Comparison of ENCODE assay signal across 23 mouse cellular contexts in genomic region chr19:58254172-58254571, GRCm38 (mm10).
DNase-seq lines count a peak whose midpoint lies in the region; ATAC-seq and TF ChIP-seq lines count a peak whose summit lies in the region.
"Had no signal": no experiment of that assay in that cellular context is flagged by ENCODE, and none has a peak within 500 bp of the region (broad histone marks: within the 10 kb centered on the region; RNA-seq: fewer than 3 reads in every experiment).

No protein-coding gene starts in this region.

- in situ Hi-C loops in Patski (cut with MboI; ENCODE audit: low pct_unique_long_range_greater_than_20kb): no loop called here

- H3K27ac ChIP-seq in intestine, postnatal 0 days (ENCODE audit: low read depth, low read length): no peak overlapping the region

- peak; percentile 65 for ATAC-seq in Patski
- no peak for ATAC-seq in erythroid progenitor cell, adult 5-6 weeks (replicated peaks; ENCODE audit: low FRiP score, poor library complexity, severe bottlenecking)
- ATAC-seq in megakaryocyte-erythroid progenitor cell, adult 5-6 weeks (replicated peaks; ENCODE audit: low FRiP score, low TSS enrichment, poor library complexity, severe bottlenecking): no peak
- no peak for ATAC-seq in intestine, postnatal 0 days
- ATAC-seq: activated CD4-positive, CD25-positive, alpha-beta regulatory T cell, adult 4 months; CD4-positive, CD25-positive, alpha-beta regulatory T cell, adult 4 months had no signal

- no peak overlapping the region for H3K9ac ChIP-seq in intestine, postnatal 0 days (ENCODE audit: low read depth, low read length)

- DNase-seq in 3T3-L1 (ENCODE audit: low read depth, low spot score): peak; percentile 63
- peak; percentile 41 for DNase-seq in Muller cell, postnatal 12 days (ENCODE audit: inconsistent ontology term)
- DNase-seq in Patski (ENCODE audit: low read depth, low spot score): peak; percentile 7
- DNase-seq: adrenal gland, adult 2 months; adrenal gland, adult 8-10 months; adrenal gland, postnatal 10 days; adrenal gland, postnatal 14 days; adrenal gland, postnatal 25 days; adrenal gland, postnatal 36 days; B cell, adult 2 months; cerebellum, adult 11 months; cerebellum, adult 11-12 months; cerebellum, adult 18-20 months; cerebellum, adult 2 months; cerebellum, adult 8-10 months; cerebellum, adult 9-10 months had no signal

- TF ChIP-seq CTCF in Patski (IDR thresholded peaks at IDR 0.05): no peak
- no peak for TF ChIP-seq CTCF in intestine, postnatal 0 days (IDR thresholded peaks at IDR 0.05; ENCODE audit: low read depth)

- 70% methylated on average over 3 of the region's 3 CpGs for WGBS in intestine, postnatal 0 days

- no peaks in the 10 kb centered on the region for H3K9me3 ChIP-seq in intestine, postnatal 0 days (ENCODE audit: control insufficient read depth)

- CTCF ChIA-PET in Patski (lab: Charles Lee): interaction anchor here (0.9 to 1.3 kb wide), 2 partner anchors 9 to 103 kb away, joined by 4 read pairs; no protein-coding TSS in a partner anchor

- POLR2A ChIA-PET in Patski (lab: Charles Lee): interaction anchor here (0.6 kb wide), 1 partner anchor 194 kb away, joined by 3 read pairs; no protein-coding TSS in a partner anchor

- H3K4me1 ChIP-seq in intestine, postnatal 0 days (replicated peaks; ENCODE audit: control insufficient read depth, insufficient read depth, low read length): no peaks in the 10 kb centered on the region

- H3K36me3 ChIP-seq in intestine, postnatal 0 days (ENCODE audit: control insufficient read depth, insufficient read depth): no peaks in the 10 kb centered on the region
- H3K36me3 ChIP-seq: G1E had no signal

- no peak overlapping the region for H3K4me2 ChIP-seq in intestine, postnatal 0 days (replicated peaks; ENCODE audit: low read depth)

- H3K4me3 ChIP-seq in intestine, postnatal 0 days (ENCODE audit: low read depth, low read length): no peak overlapping the region

- H3K27me3 ChIP-seq in Patski: no peaks in the 10 kb centered on the region
- H3K27me3 ChIP-seq in intestine, postnatal 0 days (replicated peaks; ENCODE audit: control insufficient read depth, insufficient read depth, low read length): no peaks in the 10 kb centered on the region
- H3K27me3 ChIP-seq: CH12.LX had no signal

Comparison
In these comparisons a context has a peak if more than half of its experiments do, and no peak if none do; other contexts are left out.
1. DNase-seq: peak in every context shown above with its lines; median percentile 63 in 3T3-L1; 41 in Muller cell, postnatal 12 days; 7 in Patski.